Mouse (Mus musculus): ENCODE results near the gene Plekha8.
A peak's percentile ranks its signal among the peaks of the same experiment; 100 is the strongest.

Gene Plekha8

GRCm38 (mm10) chr6:54594469-54595329 is at the start of gene Plekha8:
Gene Plekha8 (plus strand): TSS chr6:54595111.
- peak; percentile 94 for DNase-seq (ENCODE audit: low spot score)

GRCm38 (mm10) chr6:54548314-54549019 is 46.4 kb upstream of the Plekha8 start:
- no peak for DNase-seq (ENCODE audit: low spot score)

GRCm38 (mm10) chr6:54549311-54549710 is 45.6 kb upstream of the Plekha8 start:
- DNase-seq (ENCODE audit: low spot score) = no peak

- DNase-seq (ENCODE audit: low spot score) = no peak
Measured at GRCm38 (mm10) chr6:54550801-54551323, 44.0 kb upstream of the Plekha8 start.

GRCm38 (mm10) chr6:54552721-54553413 is 42.0 kb upstream of the Plekha8 start:
- DNase-seq (ENCODE audit: low spot score) = no peak

GRCm38 (mm10) chr6:54553632-54554031 is 41.3 kb upstream of the Plekha8 start:
- DNase-seq (ENCODE audit: low spot score) = no peak

GRCm38 (mm10) chr6:54554341-54555110 is 40.4 kb upstream of the Plekha8 start:
- peak; percentile 85 for DNase-seq (ENCODE audit: low spot score)

GRCm38 (mm10) chr6:54555816-54556215 is 39.1 kb upstream of the Plekha8 start:
- no peak for DNase-seq (ENCODE audit: low spot score)

GRCm38 (mm10) chr6:54557671-54558070 is 37.2 kb upstream of the Plekha8 start:
- DNase-seq (ENCODE audit: low spot score) = no peak

GRCm38 (mm10) chr6:54558466-54558865 is 36.4 kb upstream of the Plekha8 start:
- no peak for DNase-seq (ENCODE audit: low spot score)

GRCm38 (mm10) chr6:54562018-54562809 is 32.7 kb upstream of the Plekha8 start:
- DNase-seq (ENCODE audit: low spot score) = no peak

GRCm38 (mm10) chr6:54563561-54563960 is 31.4 kb upstream of the Plekha8 start:
- DNase-seq (ENCODE audit: low spot score) = no peak

GRCm38 (mm10) chr6:54564506-54564991 is 30.4 kb upstream of the Plekha8 start:
- no peak for DNase-seq (ENCODE audit: low spot score)

- peak; percentile 40 for DNase-seq (ENCODE audit: low spot score)
Measured at GRCm38 (mm10) chr6:54565012-54565411, 29.9 kb upstream of the Plekha8 start.

- DNase-seq (ENCODE audit: low spot score) = peak; percentile 79
Measured at GRCm38 (mm10) chr6:54565665-54566545, 29.0 kb upstream of the Plekha8 start, which contains the start of gene Scrn1. Gene Scrn1 (minus strand): TSS chr6:54566489.

- no peak for DNase-seq (ENCODE audit: low spot score)
Measured at GRCm38 (mm10) chr6:54566546-54566919, 28.4 kb upstream of the Plekha8 start.

- no peak for DNase-seq (ENCODE audit: low spot score)
Measured at GRCm38 (mm10) chr6:54569776-54570175, 25.1 kb upstream of the Plekha8 start.

- no peak for DNase-seq (ENCODE audit: low spot score)
Measured at GRCm38 (mm10) chr6:54573218-54573955, 21.5 kb upstream of the Plekha8 start.

- DNase-seq (ENCODE audit: low spot score) = peak; percentile 80
Measured at GRCm38 (mm10) chr6:54586175-54586574, 8.7 kb upstream of the Plekha8 start.

Data from embryo, embryonic 10 days (tissue).